ENCODE assay signal across 8 mouse cellular contexts in the genomic region with DNA sequence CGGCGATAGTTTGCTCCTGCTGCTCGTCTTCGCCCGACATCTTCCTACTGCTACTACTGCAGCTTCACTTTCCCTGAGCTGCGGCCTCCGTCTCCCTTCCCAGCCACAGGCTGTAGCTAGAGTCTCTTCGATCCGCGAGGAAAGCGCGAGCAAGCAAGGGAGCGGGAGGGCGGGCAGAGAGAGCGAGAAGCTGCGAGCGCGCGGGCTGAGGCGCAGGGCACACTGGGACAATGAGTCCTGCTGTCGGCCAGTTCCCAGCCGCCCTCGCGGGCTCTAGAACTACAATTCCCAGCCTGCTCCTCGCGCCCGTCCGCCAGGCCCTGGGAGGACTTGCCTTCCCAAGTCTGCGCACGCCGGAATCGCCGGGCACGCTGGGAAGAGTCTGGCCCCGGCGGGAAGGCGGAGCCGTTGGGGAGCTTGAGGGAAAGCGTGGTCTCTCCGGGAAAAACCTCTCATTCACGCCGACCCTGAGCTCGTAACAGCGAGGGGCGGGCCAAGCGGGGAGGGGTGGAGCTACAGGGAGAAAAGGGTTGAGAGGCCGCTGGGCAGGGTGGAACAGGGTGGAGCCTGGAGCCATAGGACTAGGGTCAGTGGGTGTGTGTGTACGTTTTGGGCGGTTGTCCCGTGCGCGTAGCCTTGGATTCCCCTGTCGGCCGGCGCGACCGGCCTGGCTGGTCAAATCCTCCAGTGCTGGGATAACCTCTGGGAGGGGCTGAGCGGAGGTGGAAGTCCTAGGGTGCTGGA. TPM values are rescaled to one million over a fixed set of nuclear protein-coding genes. Genes with fewer than 3 reads are reported as not detected.
DNase-seq lines count a peak whose midpoint lies in the region; ATAC-seq lines count a peak whose summit lies in the region.

A gene (minus strand): TSS at position 200 of the 744 bp plus-strand sequence.

- peaks cover 22% of the 10 kb centered on the region for H3K36me3 ChIP-seq in hindbrain, embryonic 12.5 days

- peak within 1 kb of the TSS; percentile 85 for H3K27ac ChIP-seq in hindbrain, embryonic 12.5 days

- DNase-seq in NIH3T3 (ENCODE audit: low read depth) = peak; percentile 100
- peak; percentile 97 to 99 for DNase-seq in cerebellum, postnatal 10 days
- DNase-seq in frontal cortex, postnatal 10 days (ENCODE audit: low spot score in 2 of 2) = peak; percentile 97 to 99
- DNase-seq in layer of hippocampus, postnatal 25 days (ENCODE audit: extremely low spot score in 1 of 2, low spot score in 1 of 2) = peak; percentile 92 to 97
- DNase-seq in lung, postnatal 25 days (ENCODE audit: low spot score) = peak; percentile 99
- DNase-seq in retina, embryonic 14.5 days (ENCODE audit: low spot score) = peak; percentile 99
- peak; percentile 95 for DNase-seq in thymus, postnatal 4 days

- H3K9me3 ChIP-seq in hindbrain, embryonic 12.5 days (replicated peaks) = no peaks in the 10 kb centered on the region

- peaks cover 10% of the 10 kb centered on the region for H3K4me1 ChIP-seq in hindbrain, embryonic 12.5 days

- H3K4me2 ChIP-seq in hindbrain, embryonic 12.5 days (replicated peaks) = peak within 1 kb of the TSS; percentile 91

- H3K4me3 ChIP-seq in hindbrain, embryonic 12.5 days = peak within 1 kb of the TSS; percentile 87

- peak; percentile 100 for ATAC-seq in hindbrain, embryonic 12.5 days (ENCODE audit: low FRiP score)

- H3K9ac ChIP-seq in hindbrain, embryonic 12.5 days = peak within 1 kb of the TSS; percentile 91

- H3K27me3 ChIP-seq in hindbrain, embryonic 12.5 days = no peaks in the 10 kb centered on the region

- under 1% methylated on average over 58 of the region's 58 CpGs for WGBS in hindbrain, embryonic 12.5 days

RNA-seq across cellular contexts. Expression of the gene that starts here (rescaled TPM):
- 140 and 143 TPM in 2 replicates for polyA plus RNA-seq in hindbrain, embryonic 12.5 days (2016; fragmentation: Nextera tagmentation; extraction: Ambion mirVana)
- 10 to 100 TPM; 62.9 to 65.3 TPM for total RNA-seq in layer of hippocampus, postnatal 25 days (2021)

Comparison
In these comparisons a context has a peak if more than half of its experiments do, and no peak if none do; other contexts are left out.
1. Peak in every context shown above with its lines: DNase-seq, ATAC-seq, H3K4me3 ChIP-seq and H3K27ac ChIP-seq.